Mouse (Mus musculus): ENCODE data around the gene Tmem132c.

DNA sequence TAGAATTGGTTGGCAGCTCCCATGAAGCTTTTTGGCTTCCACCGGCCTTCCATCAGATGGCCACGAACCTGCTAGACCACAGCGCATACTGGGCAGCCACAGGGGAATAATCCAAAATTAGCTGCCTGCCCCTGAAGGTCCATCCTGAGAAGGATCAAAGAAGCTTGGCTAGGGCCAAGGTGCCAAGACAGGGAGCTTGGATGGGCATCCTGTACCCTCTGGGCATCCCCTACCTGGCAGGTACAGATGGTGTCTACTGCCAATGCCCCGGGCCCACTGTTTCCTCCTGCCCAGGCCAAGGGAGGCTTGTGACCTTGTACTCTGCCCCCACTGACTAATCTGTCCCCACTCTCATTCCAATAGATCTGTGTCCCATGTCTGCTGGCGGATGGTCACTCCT lies 195.2 kb downstream of the Tmem132c start:
- TF ChIP-seq POLR2A (IDR thresholded peaks at IDR 0.05; ENCODE audit: low read depth, low read length) = no peak
- TF ChIP-seq CTCF (IDR thresholded peaks at IDR 0.05; ENCODE audit: extremely low read depth, insufficient read length, insufficient replicate concordance, low read depth, low read length) = no peak

Data from small intestine, adult 2 months (tissue).